ENCODE assay signal across 20 mouse cellular contexts in the genomic region with DNA sequence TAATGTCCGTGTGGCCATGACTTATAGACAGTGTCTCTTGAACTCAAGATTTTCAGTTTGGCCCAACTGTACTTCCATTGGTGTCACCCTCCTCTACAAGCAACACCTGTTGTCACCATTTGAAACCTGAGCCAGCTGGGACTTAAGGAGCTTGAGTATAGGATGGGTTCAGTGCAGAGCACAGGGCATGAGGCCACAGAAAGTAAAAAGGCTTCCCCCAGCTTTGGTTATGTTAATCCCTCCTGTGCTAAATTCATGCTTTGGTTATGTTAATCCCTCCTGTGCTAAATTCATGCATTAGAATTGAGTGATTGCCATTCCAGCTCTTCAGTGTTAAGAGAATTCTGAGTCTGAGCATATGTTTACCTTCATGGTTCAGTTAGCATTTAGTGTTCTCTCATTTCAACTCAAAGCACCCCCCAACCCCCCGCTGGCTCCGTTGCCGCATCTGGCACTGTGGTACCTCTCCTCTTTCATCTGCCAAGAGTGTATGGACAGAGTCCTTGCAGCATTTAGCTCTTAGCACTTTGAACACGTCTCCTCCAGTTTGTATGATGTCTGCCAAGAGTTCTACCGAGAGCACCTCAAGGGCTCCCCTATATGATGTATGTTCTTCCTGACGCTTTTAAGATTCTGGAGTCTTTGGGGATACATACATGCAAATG. TPM values are rescaled to one million over a fixed set of nuclear protein-coding genes. Genes with fewer than 3 reads are reported as not detected.
A peak's percentile ranks its signal among the peaks of the same experiment; 100 is the strongest.
DNase-seq lines count a peak whose midpoint lies in the region; ATAC-seq and TF ChIP-seq lines count a peak whose summit lies in the region.
"Not testable (repeated sequence)": the region's sequence is repeated elsewhere in the genome, so short reads cannot be mapped to it uniquely, and the experiment has no call there.
"Had no signal": no experiment of that assay in that cellular context is flagged by ENCODE, and none has a peak within 500 bp of the region (broad histone marks: within the 10 kb centered on the region; RNA-seq: fewer than 3 reads in every experiment).

No protein-coding gene starts in this region.

- H3K27me3 ChIP-seq in forebrain, embryonic 12.5 days; forebrain, embryonic 16.5 days (replicated peaks; ENCODE audit: control insufficient read depth, insufficient read depth, low read length); hindbrain, postnatal 0 days (ENCODE audit: insufficient read depth, low read length); midbrain, embryonic 14.5 days (ENCODE audit: control insufficient read depth, insufficient read depth, low read length): not testable (repeated sequence)

- not testable (repeated sequence) for H3K4me1 ChIP-seq in forebrain, embryonic 12.5 days; forebrain, embryonic 16.5 days (replicated peaks; ENCODE audit: control insufficient read depth, insufficient read depth, low read length); hindbrain, postnatal 0 days (ENCODE audit: insufficient read depth, low read length); midbrain, embryonic 14.5 days (ENCODE audit: control insufficient read depth, insufficient read depth, low read length)

- H3K27ac ChIP-seq in forebrain, embryonic 12.5 days; forebrain, embryonic 16.5 days (ENCODE audit: low read length); hindbrain, postnatal 0 days; midbrain, embryonic 14.5 days (replicated peaks; ENCODE audit: low read depth, low read length): not testable (repeated sequence)

- H3K4me2 ChIP-seq in forebrain, embryonic 12.5 days; forebrain, embryonic 16.5 days (ENCODE audit: low read length); hindbrain, postnatal 0 days (ENCODE audit: low read depth, low read length); midbrain, embryonic 14.5 days (ENCODE audit: low read length): not testable (repeated sequence)

- H3K9ac ChIP-seq in forebrain, embryonic 12.5 days; forebrain, embryonic 16.5 days (replicated peaks; ENCODE audit: low read depth, low read length); hindbrain, postnatal 0 days (replicated peaks; ENCODE audit: low read length); midbrain, embryonic 14.5 days (replicated peaks; ENCODE audit: low read length): not testable (repeated sequence)

- TF ChIP-seq CTCF in hindbrain, postnatal 0 days (IDR thresholded peaks at IDR 0.05; ENCODE audit: low read depth): not testable (repeated sequence)

- 69% methylated on average over 7 of the region's 7 CpGs for WGBS in forebrain, embryonic 12.5 days
- WGBS in forebrain, embryonic 16.5 days: 83% methylated on average over 5 of the region's 7 CpGs
- 70% methylated on average over 5 of the region's 7 CpGs for WGBS in hindbrain, postnatal 0 days
- 80% methylated on average over 5 of the region's 7 CpGs for WGBS in midbrain, embryonic 14.5 days

- peak; percentile 61 for DNase-seq in ES-CJ7 (ENCODE audit: low read depth, low spot score)
- DNase-seq in ZHBTc4 (ENCODE audit: low read depth, low spot score): peak; percentile 84
- DNase-seq in hindbrain, postnatal 0 days (ENCODE audit: low spot score); midbrain, embryonic 14.5 days: not testable (repeated sequence)
- DNase-seq in liver: peak; percentile 1

- H3K4me3 ChIP-seq in forebrain, embryonic 12.5 days (replicated peaks); forebrain, embryonic 16.5 days (replicated peaks; ENCODE audit: low read length); hindbrain, postnatal 0 days (ENCODE audit: low read length); midbrain, embryonic 14.5 days (replicated peaks; ENCODE audit: low read depth, low read length): not testable (repeated sequence)

- peaks cover 15% of the 10 kb centered on the region for H3K9me3 ChIP-seq in forebrain, embryonic 12.5 days
- H3K9me3 ChIP-seq in forebrain, embryonic 16.5 days (ENCODE audit: control insufficient read depth, low read length); hindbrain, postnatal 0 days (ENCODE audit: low read length); midbrain, embryonic 14.5 days (ENCODE audit: control insufficient read depth, low read length): not testable (repeated sequence)

- H3K36me3 ChIP-seq in forebrain, embryonic 12.5 days (replicated peaks); forebrain, embryonic 16.5 days (ENCODE audit: control insufficient read depth, insufficient read depth); hindbrain, postnatal 0 days (ENCODE audit: insufficient read depth, low read length); midbrain, embryonic 14.5 days (ENCODE audit: control insufficient read depth, insufficient read depth, low read length): not testable (repeated sequence)

- 0 out of 2 replicates have a peak, but pooled peaks have one; percentile 18 for ATAC-seq in forebrain, embryonic 12.5 days (ENCODE audit: low FRiP score)
- ATAC-seq in forebrain, embryonic 16.5 days: peak; percentile 72
- ATAC-seq in hindbrain, postnatal 0 days: 0 out of 2 replicates have a peak, but pooled peaks have one; percentile 14
- 0 out of 2 replicates have a peak, but pooled peaks have one; percentile 41 for ATAC-seq in midbrain, embryonic 14.5 days (ENCODE audit: low FRiP score, low TSS enrichment)

RNA-seq across cellular contexts. Expression of gene Tcp10c, which starts 25.7 kb away (rescaled TPM):
- polyA plus RNA-seq in forebrain, embryonic 12.5 days (2016; fragmentation: Nextera tagmentation; extraction: Ambion mirVana): not detected in 2 replicates
- not detected in 2 replicates for polyA plus RNA-seq in forebrain, embryonic 16.5 days (2015; fragmentation: Nextera tagmentation; extraction: Ambion mirVana)
- total RNA-seq in hindbrain, postnatal 0 days (2014; rRNA removed): not detected in 2 replicates
- not detected in 2 replicates for polyA plus RNA-seq in hindbrain, postnatal 0 days (2015; fragmentation: Nextera tagmentation; extraction: Ambion mirVana)
- not detected in 2 replicates for polyA plus RNA-seq in midbrain, embryonic 14.5 days (2014; fragmentation: Nextera tagmentation; extraction: Ambion mirVana)
- total RNA-seq: adrenal gland, postnatal 10 days; adrenal gland, postnatal 4 days; gastrocnemius, adult 8-10 months; gastrocnemius, postnatal 36 days; heart, adult 18-20 months; heart, postnatal 10 days; heart, postnatal 4 days had no signal
- polyA plus RNA-seq: CD4-positive, CD25-positive, alpha-beta regulatory T cell, adult 4 months; embryonic facial prominence, embryonic 12.5 days; heart, embryonic 10.5 days; heart, embryonic 14.5 days; hindbrain, embryonic 12.5 days; intestine, embryonic 15.5 days had no signal

Comparison
In these comparisons a context has a peak if more than half of its experiments do, and no peak if none do; other contexts are left out.
1. ATAC-seq: peak in every context shown above with its lines; median percentile 72 in forebrain, embryonic 16.5 days; 41 in midbrain, embryonic 14.5 days; 18 in forebrain, embryonic 12.5 days; 14 in hindbrain, postnatal 0 days.